Mouse (Mus musculus): Measurements from ENCODE around the gene Arl9. TPM values are rescaled to one million over a fixed set of nuclear protein-coding genes. Genes with fewer than 3 reads are reported as not detected.

Gene Arl9
- polyA plus RNA-seq, 1 experiment, result 131 TPM

DNA sequence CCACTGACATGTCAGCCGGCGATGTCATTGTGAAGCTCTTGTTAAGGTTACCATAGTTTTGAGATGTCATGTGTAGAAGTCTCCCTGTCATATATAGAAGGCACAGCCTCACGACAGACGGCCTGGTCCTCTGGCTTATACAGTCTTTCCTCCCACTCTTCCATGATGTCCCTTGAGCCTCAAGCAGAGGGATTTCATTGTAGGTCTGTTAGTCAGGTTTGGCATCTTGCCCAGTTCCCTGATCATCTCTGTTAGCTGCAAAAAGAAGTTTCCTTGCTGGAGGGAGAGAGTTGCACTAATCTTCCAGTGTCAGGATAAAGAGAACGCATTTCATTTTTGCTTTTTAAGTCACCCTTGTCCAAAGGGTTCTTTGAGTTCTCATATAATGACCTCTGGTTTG, 48.8 kb downstream of the Arl9 start:
- no peaks in the 10 kb centered on the region for H3K36me3 ChIP-seq (ENCODE audit: control insufficient read depth, insufficient read depth, low read length)
- no peak overlapping the region for H3K4me3 ChIP-seq (ENCODE audit: control insufficient read depth, low read depth, low read length)
- H3K4me1 ChIP-seq (ENCODE audit: control insufficient read depth, insufficient read depth, low read length), result no peaks in the 10 kb centered on the region
- H3K27ac ChIP-seq (ENCODE audit: control insufficient read depth, insufficient read depth, low read depth, low read length), result no peak overlapping the region
- no peak for TF ChIP-seq POLR2A (IDR thresholded peaks at IDR 0.05; ENCODE audit: control insufficient read depth, low read depth, low read length)
- no peaks in the 10 kb centered on the region for H3K27me3 ChIP-seq (ENCODE audit: control insufficient read depth, insufficient read depth, low read length)

DNA sequence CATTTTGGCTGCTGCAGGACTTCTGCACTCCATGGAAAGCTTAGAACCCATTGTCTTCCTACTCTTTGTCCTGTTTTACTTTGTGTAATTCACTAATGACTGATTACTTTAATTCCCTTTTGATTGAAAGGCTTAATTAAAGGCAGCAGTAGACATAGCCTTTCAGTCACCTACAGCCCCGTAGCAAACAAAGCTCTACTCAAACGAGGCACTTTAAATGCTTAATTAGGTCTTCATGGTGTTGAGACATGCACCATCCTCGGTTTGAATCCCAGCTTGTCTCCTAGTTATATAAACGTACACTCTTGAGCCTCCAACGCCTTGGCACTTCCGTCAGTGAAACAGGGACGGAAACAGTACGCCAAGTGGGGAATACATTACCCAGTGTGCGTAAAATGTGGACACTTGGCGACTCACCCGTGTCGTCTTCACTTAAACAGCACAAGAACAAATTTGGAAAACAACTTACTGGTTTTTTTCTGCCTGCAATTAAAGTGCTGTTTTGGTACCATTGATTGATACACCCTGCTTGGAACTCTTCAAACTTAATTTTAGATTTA, 53.1 kb downstream of the Arl9 start:
- H3K4me1 ChIP-seq (ENCODE audit: control insufficient read depth, insufficient read depth, low read length), result no peaks in the 10 kb centered on the region; the same call in 1 of the 2 replicates
- no peak overlapping the region for H3K27ac ChIP-seq (ENCODE audit: control insufficient read depth, insufficient read depth, low read depth, low read length)
- TF ChIP-seq POLR2A (IDR thresholded peaks at IDR 0.05; ENCODE audit: control insufficient read depth, low read depth, low read length), result no peak
- no peak for TF ChIP-seq CTCF (IDR thresholded peaks at IDR 0.05; ENCODE audit: control insufficient read depth, insufficient read depth, insufficient replicate concordance, low read depth, low read length)
- no peaks in the 10 kb centered on the region for H3K36me3 ChIP-seq (ENCODE audit: control insufficient read depth, insufficient read depth, low read length)
- H3K27me3 ChIP-seq (ENCODE audit: control insufficient read depth, insufficient read depth, low read length), result no peaks in the 10 kb centered on the region
- H3K4me3 ChIP-seq (ENCODE audit: control insufficient read depth, low read depth, low read length), result no peak overlapping the region

Other genes starting within 250 kb of the Arl9 start
- 12.5 and 15.8 TPM in 2 replicates for gene Aasdh, start 98.5 kb upstream of the Arl9 start, polyA plus RNA-seq (2012; rRNA removed)
- 23.0 and 25.1 TPM in 2 replicates for gene Paics, start 52.7 kb upstream of the Arl9 start, polyA plus RNA-seq (2012; rRNA removed)
- gene Ppat, start 52.5 kb upstream of the Arl9 start, polyA plus RNA-seq (2012; rRNA removed), result 2.7 and 4.0 TPM in 2 replicates
- 45.3 and 56.2 TPM in 2 replicates for gene Srp72, start 29.4 kb upstream of the Arl9 start, polyA plus RNA-seq (2012; rRNA removed)
- gene Thegl, start 12.0 kb downstream of the Arl9 start, polyA plus RNA-seq (2012; rRNA removed), result 145 and 149 TPM in 2 replicates
- 13.7 and 16.0 TPM in 2 replicates for gene Hopx, start 111.1 kb downstream of the Arl9 start, polyA plus RNA-seq (2012; rRNA removed)
- gene Spink2, start 207.4 kb downstream of the Arl9 start, polyA plus RNA-seq (2012; rRNA removed), result 1,806 and 1,967 TPM in 2 replicates